Mouse (Mus musculus) frontal cortex, postnatal 25 days (tissue): Measurements from ENCODE around the gene Mpp2.

Source experiments
- DNase-seq, 2 experiments: peaks; one replicate each; pipeline ENCODE4 v3.0.0; 2022; ENCODE audit warnings: low spot score in 2 of 2

Mpp2 gene

GRCm38 (mm10) chr11:102087931-102088898, at the start of gene Mpp2:
Mpp2 (minus strand) TSS chr11:102088515.
- peak; percentile 55 to 56 for DNase-seq

- no peak for DNase-seq
Observed at GRCm38 (mm10) chr11:102137625-102138446, 49.5 kb upstream of the Mpp2 start.

GRCm38 (mm10) chr11:102134516-102134915, 46.2 kb upstream of the Mpp2 start:
- DNase-seq = no peak

GRCm38 (mm10) chr11:102117386-102117785, 29.1 kb upstream of the Mpp2 start:
- DNase-seq = no peak

GRCm38 (mm10) chr11:102116241-102116640, 27.9 kb upstream of the Mpp2 start:
- no peak for DNase-seq

- DNase-seq = no peak
Observed at GRCm38 (mm10) chr11:102111576-102111975, 23.3 kb upstream of the Mpp2 start.

- DNase-seq = no peak
Observed at GRCm38 (mm10) chr11:102107732-102108131, 19.4 kb upstream of the Mpp2 start, which contains the start of gene Pyy. Pyy (minus strand) TSS chr11:102107832.

GRCm38 (mm10) chr11:102106911-102107310, 18.6 kb upstream of the Mpp2 start:
- DNase-seq = no peak

- peak; percentile 43 to 52 for DNase-seq
Observed at GRCm38 (mm10) chr11:102102485-102103258, 14.4 kb upstream of the Mpp2 start.

GRCm38 (mm10) chr11:102101219-102101618, 12.9 kb upstream of the Mpp2 start, which contains the start of gene Ppy:
Ppy (minus strand) TSS chr11:102101319.
- no peak for DNase-seq

GRCm38 (mm10) chr11:102096887-102097391, 8.6 kb upstream of the Mpp2 start:
- peak; percentile 20 to 60 for DNase-seq

GRCm38 (mm10) chr11:102096446-102096845, 8.1 kb upstream of the Mpp2 start:
- DNase-seq = no peak

- no peak for DNase-seq
Observed at GRCm38 (mm10) chr11:102095676-102096075, 7.4 kb upstream of the Mpp2 start.

- DNase-seq = peak; percentile 61 to 70
Observed at GRCm38 (mm10) chr11:102089088-102089808, 933 bp upstream of the Mpp2 start.

GRCm38 (mm10) chr11:102087081-102087751, 1.1 kb downstream of the Mpp2 start:
- peak; percentile 73 to 75 for DNase-seq

GRCm38 (mm10) chr11:102086331-102086730, 2.0 kb downstream of the Mpp2 start:
- peak; percentile 31 to 39 for DNase-seq

- no peak for DNase-seq
Observed at GRCm38 (mm10) chr11:102084159-102084558, 4.2 kb downstream of the Mpp2 start.

- DNase-seq = no peak
Observed at GRCm38 (mm10) chr11:102083193-102083592, 5.1 kb downstream of the Mpp2 start.

GRCm38 (mm10) chr11:102082322-102082721, 6.0 kb downstream of the Mpp2 start:
- peak; percentile 29 to 63 for DNase-seq

- no peak for DNase-seq
Observed at GRCm38 (mm10) chr11:102073722-102074121, 14.6 kb downstream of the Mpp2 start.
